Mouse (Mus musculus) thymus, postnatal 10 days (tissue): Measurements from ENCODE around the gene Dhx35.

Source experiments
- DNase-seq, 2 experiments: peaks; one replicate each; pipeline ENCODE4 v3.0.0; 2021; ENCODE audit warnings: low spot score in 2 of 2

The Dhx35 gene

GRCm38 (mm10) chr2:158803575-158803974, 9.0 kb downstream of the Dhx35 start:
- no peak for DNase-seq

- DNase-seq = no peak
These were observed 21.1 kb downstream of the Dhx35 start for GRCm38 (mm10) chr2:158815686-158816085.

DNA sequence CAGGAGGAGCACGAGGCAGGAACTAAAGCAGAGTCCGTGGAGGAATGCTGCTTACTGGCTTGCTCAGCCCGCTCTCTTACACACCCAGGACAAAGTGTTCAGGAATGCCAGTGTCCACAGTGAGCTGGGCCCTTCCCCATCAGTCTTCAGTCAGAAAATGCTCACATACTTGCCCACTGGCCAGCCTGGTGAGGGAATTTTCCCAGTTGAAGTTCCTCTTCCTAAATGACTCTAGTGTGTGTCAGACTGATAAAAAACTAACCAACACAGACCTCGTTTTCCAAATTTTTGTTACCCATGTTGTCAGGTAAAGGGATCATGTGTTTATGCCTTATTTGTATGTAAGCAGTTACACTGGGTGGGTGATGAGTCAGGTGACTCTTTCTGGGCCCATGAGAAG, 21.6 kb downstream of the Dhx35 start:
- DNase-seq = no peak

GRCm38 (mm10) chr2:158817708-158818107, 23.1 kb downstream of the Dhx35 start:
- DNase-seq = no peak

DNA sequence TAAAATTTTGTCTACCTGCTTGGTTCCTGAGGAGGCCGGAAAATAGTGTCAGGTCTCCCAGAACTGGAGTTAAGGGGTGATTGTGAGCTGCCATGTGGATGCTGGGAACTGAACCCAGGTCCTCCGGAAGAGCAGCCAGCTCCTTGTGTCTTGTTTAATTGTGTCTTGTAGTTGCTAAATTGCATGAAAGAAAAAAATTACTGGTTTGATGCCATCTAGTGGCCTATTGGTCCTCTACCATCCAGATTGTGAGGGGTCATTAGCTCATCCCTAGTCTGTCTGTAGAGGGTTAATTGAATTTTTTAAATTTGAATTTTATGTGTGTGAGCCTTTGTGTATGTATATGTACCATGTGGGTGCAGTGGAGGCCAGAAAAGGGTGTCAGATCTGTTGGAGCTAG, 33.5 kb downstream of the Dhx35 start:
- no peak for DNase-seq

DNA sequence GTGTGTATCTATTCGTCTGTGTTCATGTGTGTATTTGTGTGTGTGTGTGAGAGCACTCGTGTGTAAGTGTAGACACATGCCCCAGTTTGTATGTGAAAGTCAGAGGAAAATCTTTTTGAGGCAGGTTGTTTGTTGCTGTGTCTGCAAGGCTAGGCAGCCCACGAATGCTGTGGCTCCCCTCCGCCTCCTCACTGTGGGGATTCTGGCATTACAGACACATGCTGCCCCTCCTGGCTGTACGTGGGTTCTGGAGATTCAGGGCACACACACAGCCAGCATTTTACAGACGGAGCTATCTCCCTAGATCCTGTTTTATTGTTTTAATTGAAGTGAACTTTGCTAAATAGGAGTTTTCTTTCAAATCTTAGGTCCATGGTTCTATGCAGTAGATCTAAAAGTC, 35.1 kb downstream of the Dhx35 start:
- DNase-seq = no peak

- no peak for DNase-seq
These were observed 38.6 kb downstream of the Dhx35 start for GRCm38 (mm10) chr2:158833221-158833620.

DNA sequence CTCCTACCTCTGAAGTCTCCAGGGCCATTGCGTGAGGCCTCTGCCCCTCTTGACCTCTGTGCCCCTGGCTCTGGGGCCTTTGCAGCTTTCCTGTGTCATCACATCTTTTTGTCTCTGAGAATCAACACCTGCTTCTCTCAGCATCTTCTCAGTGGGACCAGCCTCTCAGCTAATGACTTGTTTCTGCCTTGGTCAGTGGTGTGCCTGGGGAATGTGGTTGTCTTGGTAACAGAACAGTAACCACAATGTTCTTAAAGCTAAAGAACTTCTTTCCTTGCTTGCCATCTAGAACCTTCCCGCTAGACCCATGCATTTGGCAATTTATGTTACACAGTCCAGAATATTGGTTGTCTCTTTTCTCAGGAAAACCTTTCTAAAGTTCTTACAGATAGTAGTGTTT, 39.0 kb downstream of the Dhx35 start:
- no peak for DNase-seq

DNA sequence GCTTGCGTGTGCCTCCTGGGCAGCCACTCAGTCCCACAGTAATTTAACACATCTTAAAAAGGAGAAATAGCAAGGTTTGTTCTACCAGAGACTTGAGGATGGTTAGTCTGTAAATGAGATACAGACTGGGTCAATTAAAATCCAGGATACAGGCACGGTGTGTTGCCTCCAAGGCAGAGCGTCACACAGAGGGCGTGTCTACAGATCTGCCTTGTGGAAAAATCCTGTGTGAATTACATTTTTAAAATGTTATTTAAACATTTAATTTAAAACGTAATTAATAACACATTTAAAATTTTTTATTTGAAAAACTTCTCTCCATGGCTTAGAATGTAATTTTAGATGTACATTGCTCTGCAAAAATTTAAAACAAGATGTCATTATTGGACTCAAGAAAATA, 48.7 kb downstream of the Dhx35 start:
- DNase-seq = no peak

GRCm38 (mm10) chr2:158845031-158845430, 50.4 kb downstream of the Dhx35 start:
- DNase-seq = no peak

- no peak for DNase-seq
These were observed 51.6 kb downstream of the Dhx35 start for GRCm38 (mm10) chr2:158846208-158846607.

DNA sequence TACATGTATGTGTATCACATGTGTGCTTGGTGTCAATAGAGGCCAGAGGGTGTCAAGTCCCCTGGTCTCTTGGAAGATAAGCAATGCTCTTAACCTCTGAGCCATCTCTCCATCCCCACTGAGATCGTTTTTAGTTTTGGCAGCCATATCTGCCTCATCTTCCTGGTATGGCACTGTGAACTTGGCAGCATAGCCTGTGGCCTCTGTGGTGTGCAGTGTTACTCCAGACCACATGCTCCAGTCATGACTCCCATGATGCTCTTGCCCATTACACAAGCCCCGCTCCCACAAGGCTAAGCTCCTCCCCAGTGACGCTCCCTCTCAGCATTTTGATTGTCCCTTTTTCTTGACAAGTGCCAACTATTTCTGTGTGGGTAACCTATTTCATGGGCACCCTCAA, 53.4 kb downstream of the Dhx35 start:
- DNase-seq = no peak

DNA sequence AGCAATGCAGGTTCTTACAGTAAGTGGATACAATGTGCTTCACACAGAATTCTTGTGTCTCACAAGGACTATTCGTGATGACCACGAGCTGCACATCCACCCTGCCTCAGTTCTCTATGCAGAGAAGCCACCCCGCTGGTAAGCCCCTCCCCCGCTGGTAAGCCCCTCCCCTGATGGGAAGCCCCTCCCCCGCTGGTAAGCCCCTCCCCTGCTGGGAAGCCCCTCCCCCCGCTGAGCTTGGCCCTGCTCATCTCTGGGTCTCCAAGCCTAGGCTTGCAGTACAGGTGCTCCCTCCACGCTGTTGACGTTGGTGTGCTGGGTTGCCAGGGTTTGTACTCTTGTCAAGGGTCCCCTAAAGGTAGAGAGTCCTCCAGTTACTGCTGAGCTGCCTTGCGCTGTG, 54.8 kb downstream of the Dhx35 start:
- no peak for DNase-seq

DNA sequence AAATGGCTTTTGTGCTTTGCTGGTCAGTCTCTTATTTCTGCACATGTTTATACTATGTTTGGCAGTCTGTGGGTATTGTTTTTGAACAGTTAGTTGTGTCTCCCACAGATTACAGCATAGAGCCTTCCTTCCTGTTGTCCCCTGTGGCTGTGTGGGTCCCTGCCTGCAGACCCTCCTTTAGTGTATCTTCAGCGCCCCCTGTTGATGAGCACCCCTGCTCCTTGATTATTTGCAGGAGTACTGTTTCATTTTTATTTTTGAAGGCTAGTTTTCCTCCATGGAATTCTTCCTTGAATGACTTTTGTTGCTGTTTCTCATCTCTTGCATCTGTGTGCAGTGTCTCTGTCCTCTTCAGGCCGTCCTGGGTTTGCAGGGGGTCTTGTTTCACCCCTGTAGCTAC, 58.0 kb downstream of the Dhx35 start:
- DNase-seq = peak; percentile 49 to 82

GRCm38 (mm10) chr2:158856896-158857499, 62.4 kb downstream of the Dhx35 start:
- no peak for DNase-seq

- no peak for DNase-seq
These were observed 63.0 kb downstream of the Dhx35 start for GRCm38 (mm10) chr2:158857579-158857978.

DNA sequence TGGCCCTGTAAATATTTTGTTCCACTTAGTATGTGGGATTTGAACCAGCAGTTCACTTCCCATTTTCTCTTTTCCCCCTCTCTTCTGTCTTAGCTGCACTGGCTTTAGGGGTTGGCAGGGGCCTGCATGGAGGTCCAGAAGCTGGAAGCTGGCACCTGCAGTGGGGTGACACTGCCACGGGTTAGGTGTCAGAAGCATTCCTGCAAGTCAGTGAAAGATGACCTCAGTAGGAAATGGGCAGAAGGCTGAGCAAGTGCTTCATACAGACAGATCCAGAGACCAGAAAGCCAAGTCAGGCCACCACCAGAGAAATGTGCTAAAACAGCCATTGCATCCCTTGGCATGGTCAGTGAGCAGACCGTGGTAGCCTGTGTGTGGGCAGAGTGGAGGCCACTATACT, 66.5 kb downstream of the Dhx35 start:
- no peak for DNase-seq

- DNase-seq = peak in 1 of 2 experiments; percentile 65
These were observed 68.9 kb downstream of the Dhx35 start for GRCm38 (mm10) chr2:158863341-158864125.

DNA sequence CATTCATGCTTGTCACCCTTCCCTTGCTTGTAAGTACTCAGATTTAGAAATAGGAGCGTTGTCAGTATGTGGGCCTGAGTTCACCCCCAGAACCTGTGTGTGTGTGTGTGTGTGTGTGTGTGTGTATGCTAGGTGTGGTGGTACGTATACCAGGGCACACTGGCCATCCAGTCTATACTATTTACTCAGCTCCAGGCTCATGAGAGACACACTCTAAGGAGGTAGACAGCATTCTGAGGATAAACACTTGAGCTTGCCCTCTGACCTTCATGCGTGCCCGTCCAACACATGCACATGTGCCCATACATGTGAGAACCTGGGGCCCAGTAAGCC, 69.5 kb downstream of the Dhx35 start:
- no peak for DNase-seq

DNA sequence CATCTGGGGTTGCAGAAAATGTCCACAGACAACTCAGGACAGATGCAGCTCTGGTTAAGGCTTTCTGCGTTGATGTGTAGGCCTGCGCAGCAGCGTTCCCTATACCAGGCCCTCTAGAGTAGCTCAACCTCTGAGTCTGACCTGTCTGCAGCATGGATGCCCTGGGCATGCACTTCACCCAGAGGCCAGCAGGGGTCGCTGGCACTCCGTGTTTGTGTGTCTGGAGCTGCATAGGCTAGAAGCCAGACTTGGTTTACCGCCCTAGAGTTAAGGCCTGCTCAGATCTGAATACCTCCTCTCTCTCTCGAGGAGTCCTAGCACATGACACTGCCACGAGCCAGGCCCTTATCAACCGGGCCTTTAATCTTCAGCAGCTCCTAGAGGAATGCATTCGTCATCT, 70.8 kb downstream of the Dhx35 start:
- peak; percentile 60 to 86 for DNase-seq

- peak; percentile 11 to 57 for DNase-seq
These were observed 92.0 kb downstream of the Dhx35 start for GRCm38 (mm10) chr2:158886571-158886970.

GRCm38 (mm10) chr2:158888531-158888930, 93.9 kb downstream of the Dhx35 start:
- no peak for DNase-seq

DNA sequence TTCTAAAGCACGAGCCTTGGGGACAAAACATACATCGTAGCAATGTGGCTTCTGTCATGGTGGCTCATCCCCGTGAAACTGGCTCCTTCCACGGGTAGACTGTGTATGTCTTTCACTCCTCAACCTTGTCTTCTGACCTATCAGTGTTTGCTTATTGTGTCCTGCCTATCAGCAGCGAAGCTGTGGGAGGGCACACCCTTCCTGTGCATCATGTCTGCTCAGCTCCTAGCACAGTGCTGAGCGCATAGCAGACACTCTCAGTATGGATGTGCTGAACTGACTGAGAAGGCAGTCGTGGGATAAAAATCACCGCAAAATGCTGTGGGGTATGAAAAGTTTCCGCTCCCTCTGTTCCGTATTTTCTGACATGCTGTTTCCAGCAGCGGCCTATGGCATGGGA, 94.6 kb downstream of the Dhx35 start:
- DNase-seq = no peak

GRCm38 (mm10) chr2:158891319-158891718, 96.7 kb downstream of the Dhx35 start:
- DNase-seq = no peak
